Mouse (Mus musculus): ENCODE results near the gene Ptpa. TPM values are rescaled to one million over a fixed set of nuclear protein-coding genes. Genes with fewer than 3 reads are reported as not detected.

Ptpa gene
- polyA plus RNA-seq, 1 experiment, result 83.1 TPM

DNA sequence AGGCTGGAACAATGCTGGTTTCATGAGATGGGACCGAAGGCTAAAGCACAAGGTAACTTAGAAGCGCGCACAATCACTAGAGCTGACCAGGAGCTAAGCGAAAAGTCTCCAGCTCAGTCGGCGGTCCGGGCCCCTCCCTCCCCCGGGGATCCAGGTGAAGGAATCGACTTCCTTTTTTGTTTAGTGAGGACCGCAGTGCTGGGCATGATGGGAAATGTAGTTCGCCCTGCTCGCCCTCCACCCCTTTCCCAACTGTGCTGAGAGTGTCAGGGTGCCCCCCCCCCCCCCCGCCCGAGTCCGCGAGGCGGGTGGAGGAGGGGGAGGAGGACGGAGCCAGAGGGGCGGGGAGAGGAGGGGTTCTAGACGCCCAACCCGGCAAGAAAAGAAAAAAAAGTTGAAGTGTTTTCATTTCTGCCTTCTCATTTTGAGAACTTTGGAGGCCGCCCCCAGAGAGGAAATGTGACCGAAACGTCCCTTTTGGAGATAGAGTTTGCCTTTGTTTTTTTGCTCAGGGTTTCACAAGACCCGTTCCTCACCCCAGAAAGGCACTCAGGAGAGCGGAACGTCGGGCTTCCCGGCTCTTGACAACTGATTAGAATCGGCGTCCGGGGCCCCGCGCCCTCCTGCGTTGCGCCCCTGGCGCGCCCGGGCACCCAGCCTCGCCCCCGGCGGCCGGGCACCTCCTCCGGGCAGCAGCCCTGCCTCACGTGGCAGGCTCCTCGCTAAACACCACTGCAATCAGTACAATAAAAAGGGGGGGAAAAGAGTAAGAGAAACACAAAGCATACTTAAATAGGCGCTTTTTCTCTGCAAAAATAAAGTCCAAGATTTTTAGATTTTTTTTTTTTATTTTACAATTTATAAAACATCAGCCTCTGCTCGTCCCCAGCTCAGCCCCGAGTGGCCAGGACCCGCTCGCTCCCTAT is 56.2 kb downstream of the Ptpa start:
- TF ChIP-seq POLR2A (IDR thresholded peaks at IDR 0.05; ENCODE audit: insufficient read depth, low read length), result no peak
- TF ChIP-seq CTCF (IDR thresholded peaks at IDR 0.05; ENCODE audit: low read depth, low read length), result no peak
- TF ChIP-seq EP300 (IDR thresholded peaks at IDR 0.05; ENCODE audit: insufficient read depth, low read depth, low read length), result 0 out of 2 replicates have a peak, but pooled peaks have one; percentile 29
- Histone ChIP-seq H3K4me1 (ENCODE audit: control insufficient read depth, insufficient read depth, low read length) (peaks cover 11% of the 10 kb centered on the region), H3K9ac (ENCODE audit: low read depth, poor library complexity, severe bottlenecking) (peak overlapping the region; percentile 80), H3K27me3 (ENCODE audit: control insufficient read depth, insufficient read depth, low read length, poor library complexity, severe bottlenecking) (no peaks in the 10 kb centered on the region), H3K36me3 (ENCODE audit: control insufficient read depth, insufficient read depth, low read length, poor library complexity, severe bottlenecking) (no peaks in the 10 kb centered on the region), H3K4me3 (ENCODE audit: low read depth, low read length) (peak overlapping the region; percentile 88), H3K27ac (ENCODE audit: insufficient read depth, low read length) (no peak overlapping the region), H3K9me3 (replicated peaks; ENCODE audit: control insufficient read depth, insufficient read depth, low read length, poor library complexity, severe bottlenecking) (no peaks in the 10 kb centered on the region)

- Histone ChIP-seq H3K36me3 (ENCODE audit: control insufficient read depth, insufficient read depth, low read length, poor library complexity, severe bottlenecking) (no peaks in the 10 kb centered on the region), H3K4me1 (ENCODE audit: control insufficient read depth, insufficient read depth, low read length) (peaks cover 11% of the 10 kb centered on the region), H3K27me3 (ENCODE audit: control insufficient read depth, insufficient read depth, low read length, poor library complexity, severe bottlenecking) (no peaks in the 10 kb centered on the region), H3K27ac (ENCODE audit: insufficient read depth, low read length) (no peak overlapping the region), H3K4me3 (ENCODE audit: low read depth, low read length) (peak overlapping the region; percentile 88), H3K9ac (ENCODE audit: low read depth, poor library complexity, severe bottlenecking) (peak overlapping the region; percentile 80), H3K9me3 (replicated peaks; ENCODE audit: control insufficient read depth, insufficient read depth, low read length, poor library complexity, severe bottlenecking) (no peaks in the 10 kb centered on the region)
- TF ChIP-seq POLR2A (IDR thresholded peaks at IDR 0.05; ENCODE audit: insufficient read depth, low read length) (no peak), EP300 (IDR thresholded peaks at IDR 0.05; ENCODE audit: insufficient read depth, low read depth, low read length) (no peak), CTCF (IDR thresholded peaks at IDR 0.05; ENCODE audit: low read depth, low read length) (no peak)
These were observed 57.0 kb downstream of the Ptpa start for GRCm38 (mm10) chr2:30472731-30473351.

GRCm38 (mm10) chr2:30473431-30474031 is 57.7 kb downstream of the Ptpa start:
- Histone ChIP-seq H3K36me3 (ENCODE audit: control insufficient read depth, insufficient read depth, low read length, poor library complexity, severe bottlenecking) (no peaks in the 10 kb centered on the region), H3K4me3 (ENCODE audit: low read depth, low read length) (peak overlapping the region; percentile 96), H3K27me3 (ENCODE audit: control insufficient read depth, insufficient read depth, low read length, poor library complexity, severe bottlenecking) (no peaks in the 10 kb centered on the region), H3K4me1 (ENCODE audit: control insufficient read depth, insufficient read depth, low read length) (peaks cover 11% of the 10 kb centered on the region), H3K9ac (ENCODE audit: low read depth, poor library complexity, severe bottlenecking) (peak overlapping the region; percentile 80), H3K9me3 (replicated peaks; ENCODE audit: control insufficient read depth, insufficient read depth, low read length, poor library complexity, severe bottlenecking) (no peaks in the 10 kb centered on the region), H3K27ac (ENCODE audit: insufficient read depth, low read length) (no peak overlapping the region)
- TF ChIP-seq EP300 (IDR thresholded peaks at IDR 0.05; ENCODE audit: insufficient read depth, low read depth, low read length), result no peak
- no peak for TF ChIP-seq POLR2A (IDR thresholded peaks at IDR 0.05; ENCODE audit: insufficient read depth, low read length)
- no peak for TF ChIP-seq CTCF (IDR thresholded peaks at IDR 0.05; ENCODE audit: low read depth, low read length)

GRCm38 (mm10) chr2:30474039-30474438 is 58.2 kb downstream of the Ptpa start, which contains the start of gene Ier5l:
Gene Ier5l, minus strand, starts transcription at chr2:30474219.
- no peaks in the 10 kb centered on the region for H3K27me3 ChIP-seq (ENCODE audit: control insufficient read depth, insufficient read depth, low read length, poor library complexity, severe bottlenecking)
- peak within 1 kb of the TSS; percentile 42 for H3K27ac ChIP-seq (ENCODE audit: insufficient read depth, low read length)
- no peaks in the 10 kb centered on the region for H3K9me3 ChIP-seq (replicated peaks; ENCODE audit: control insufficient read depth, insufficient read depth, low read length, poor library complexity, severe bottlenecking)
- H3K9ac ChIP-seq (ENCODE audit: low read depth, poor library complexity, severe bottlenecking), result peak within 1 kb of the TSS; percentile 80
- no peaks in the 10 kb centered on the region for H3K36me3 ChIP-seq (ENCODE audit: control insufficient read depth, insufficient read depth, low read length, poor library complexity, severe bottlenecking)
- H3K4me3 ChIP-seq (ENCODE audit: low read depth, low read length), result peak within 1 kb of the TSS; percentile 96
- TF ChIP-seq EP300 (IDR thresholded peaks at IDR 0.05; ENCODE audit: insufficient read depth, low read depth, low read length), result no peak
- peak; percentile 96 for TF ChIP-seq POLR2A (IDR thresholded peaks at IDR 0.05; ENCODE audit: insufficient read depth, low read length)
- peaks cover 10% of the 10 kb centered on the region for H3K4me1 ChIP-seq (ENCODE audit: control insufficient read depth, insufficient read depth, low read length)

DNA sequence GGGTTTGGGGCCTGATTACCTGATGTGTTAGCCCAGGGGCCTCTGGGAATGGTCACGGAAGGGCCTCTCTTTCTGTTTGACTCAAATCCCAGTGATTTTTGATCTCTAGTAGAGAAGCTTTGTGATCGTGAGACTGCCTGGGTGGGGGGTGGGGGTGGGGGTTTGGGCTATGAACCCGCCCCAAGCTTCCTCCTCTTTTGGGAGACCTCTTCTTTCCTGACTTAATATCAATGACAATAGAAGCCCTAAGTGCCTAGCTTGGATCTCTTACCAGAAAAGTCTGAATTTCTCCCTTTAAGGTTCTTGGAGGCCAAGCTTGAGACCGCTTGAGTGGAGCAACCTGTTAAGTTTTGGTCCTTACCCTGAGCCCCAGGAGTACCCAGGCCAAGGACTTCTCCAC is 58.9 kb downstream of the Ptpa start:
- Histone ChIP-seq H3K4me1 (ENCODE audit: control insufficient read depth, insufficient read depth, low read length) (peaks cover 9% of the 10 kb centered on the region), H3K36me3 (ENCODE audit: control insufficient read depth, insufficient read depth, low read length, poor library complexity, severe bottlenecking) (no peaks in the 10 kb centered on the region), H3K27ac (ENCODE audit: insufficient read depth, low read length) (peak overlapping the region; percentile 42), H3K9ac (ENCODE audit: low read depth, poor library complexity, severe bottlenecking) (peak overlapping the region; percentile 80), H3K4me3 (ENCODE audit: low read depth, low read length) (peak overlapping the region; percentile 67), H3K9me3 (replicated peaks; ENCODE audit: control insufficient read depth, insufficient read depth, low read length, poor library complexity, severe bottlenecking) (no peaks in the 10 kb centered on the region), H3K27me3 (ENCODE audit: control insufficient read depth, insufficient read depth, low read length, poor library complexity, severe bottlenecking) (no peaks in the 10 kb centered on the region)
- TF ChIP-seq POLR2A (IDR thresholded peaks at IDR 0.05; ENCODE audit: insufficient read depth, low read length) (no peak), EP300 (IDR thresholded peaks at IDR 0.05; ENCODE audit: insufficient read depth, low read depth, low read length) (no peak), CTCF (IDR thresholded peaks at IDR 0.05; ENCODE audit: low read depth, low read length) (no peak)

All from ES-Bruce4 (cell line).